Mouse (Mus musculus): ENCODE data around the gene Haghl. TPM values are rescaled to one million over a fixed set of nuclear protein-coding genes. Genes with fewer than 3 reads are reported as not detected.
"Not testable (repeated sequence)": the region's sequence is repeated elsewhere in the genome, so short reads cannot be mapped to it uniquely, and the experiment has no call there.

Haghl gene
- polyA plus RNA-seq, 1 experiment from 2014 or later = 76.4 TPM

DNA sequence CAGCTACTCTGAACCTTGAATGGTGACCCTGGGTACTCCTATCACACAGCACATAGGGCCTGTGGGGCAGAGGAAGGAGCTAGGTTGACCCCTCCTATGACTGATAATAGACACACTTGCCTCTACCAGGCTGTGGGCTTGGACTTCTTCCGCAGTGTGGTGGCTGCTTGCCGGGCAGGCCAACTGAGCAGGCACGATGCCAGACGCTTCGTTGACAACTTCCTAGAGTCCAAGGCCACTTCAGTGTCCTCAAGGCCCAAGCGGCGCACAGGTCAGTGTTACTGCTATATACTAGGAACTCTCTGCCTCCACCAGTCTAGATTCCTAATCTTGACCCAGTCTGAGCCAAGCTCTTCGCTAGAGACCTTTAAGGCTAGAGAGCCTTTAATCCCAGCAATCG is 41.6 kb downstream of the Haghl start:
- no peaks in the 10 kb centered on the region for H3K27me3 ChIP-seq (ENCODE audit: control insufficient read depth, insufficient read depth, low read length)
- ATAC-seq (ENCODE audit: low FRiP score) (no peak), DNase-seq (ENCODE audit: low spot score, missing footprints) (no peak)
- H3K4me3 ChIP-seq (ENCODE audit: low read depth, low read length) = no peak overlapping the region
- H3K9ac ChIP-seq (ENCODE audit: low read length) = no peak overlapping the region
- WGBS = 96% methylated on average over 9 of the region's 9 CpGs
- H3K36me3 ChIP-seq (ENCODE audit: control insufficient read depth, insufficient read depth, low read length) = no peaks in the 10 kb centered on the region
- no peaks in the 10 kb centered on the region for H3K9me3 ChIP-seq (ENCODE audit: control insufficient read depth, low read length)
- H3K27ac ChIP-seq (ENCODE audit: low read depth, low read length) = no peak overlapping the region
- no peak overlapping the region for H3K4me2 ChIP-seq
- H3K4me1 ChIP-seq (ENCODE audit: control insufficient read depth, insufficient read depth, low read length) = no peaks in the 10 kb centered on the region

DNA sequence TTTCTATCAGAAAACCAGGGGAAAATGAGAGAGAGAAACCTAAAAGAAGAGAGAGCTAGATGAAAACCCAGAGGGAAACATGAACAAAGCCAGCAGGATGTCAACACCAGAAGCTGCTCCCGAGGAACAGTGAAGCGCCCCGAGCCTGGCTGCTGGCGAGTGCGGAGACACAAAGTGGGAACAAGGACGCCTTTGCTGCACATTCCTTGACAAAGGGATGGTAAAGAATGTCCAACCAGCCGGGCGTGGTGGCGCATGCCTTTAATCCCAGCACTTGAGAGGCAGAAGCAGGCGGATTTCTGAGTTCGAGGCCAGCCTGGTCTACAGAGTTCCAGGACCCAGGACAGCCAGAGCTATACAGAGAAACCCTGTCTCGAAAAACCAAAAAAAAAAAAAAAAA is 44.0 kb downstream of the Haghl start:
- not testable (repeated sequence) for ATAC-seq (ENCODE audit: low FRiP score); H3K27me3 ChIP-seq (ENCODE audit: control insufficient read depth, insufficient read depth, low read length); H3K9me3 ChIP-seq (ENCODE audit: control insufficient read depth, low read length); H3K4me3 ChIP-seq (ENCODE audit: low read depth, low read length); H3K9ac ChIP-seq (ENCODE audit: low read length); H3K36me3 ChIP-seq (ENCODE audit: control insufficient read depth, insufficient read depth, low read length); H3K27ac ChIP-seq (ENCODE audit: low read depth, low read length); H3K4me1 ChIP-seq (ENCODE audit: control insufficient read depth, insufficient read depth, low read length); H3K4me2 ChIP-seq; DNase-seq (ENCODE audit: low spot score, missing footprints)
- 66% methylated on average over 12 of the region's 12 CpGs for WGBS

DNA sequence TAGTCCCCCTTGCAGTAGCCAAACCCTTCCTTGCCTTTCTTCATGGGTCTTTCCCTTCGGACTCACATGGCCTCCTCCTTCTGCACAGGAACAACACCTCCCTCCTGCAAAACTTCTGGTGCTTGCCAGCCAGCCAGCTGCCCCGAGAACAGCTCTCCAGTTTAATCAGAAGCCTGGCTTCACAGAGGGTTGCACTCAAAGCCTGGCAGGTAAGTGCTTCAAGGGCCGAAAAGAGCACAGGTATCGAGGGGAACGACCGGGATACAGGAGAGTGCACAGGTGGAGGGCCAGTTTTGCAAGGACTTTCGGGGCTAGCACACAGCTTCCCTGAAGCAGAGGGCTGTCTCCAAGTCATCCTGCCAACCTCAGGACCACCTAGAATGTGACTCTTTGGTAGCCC is 46.6 kb downstream of the Haghl start:
- Histone ChIP-seq H3K27ac (ENCODE audit: low read depth, low read length) (no peak overlapping the region), H3K27me3 (ENCODE audit: control insufficient read depth, insufficient read depth, low read length) (no peaks in the 10 kb centered on the region), H3K9me3 (ENCODE audit: control insufficient read depth, low read length) (no peaks in the 10 kb centered on the region), H3K4me2 (no peak overlapping the region), H3K4me3 (ENCODE audit: low read depth, low read length) (no peak overlapping the region), H3K4me1 (ENCODE audit: control insufficient read depth, insufficient read depth, low read length) (no peaks in the 10 kb centered on the region), H3K36me3 (ENCODE audit: control insufficient read depth, insufficient read depth, low read length) (no peaks in the 10 kb centered on the region), H3K9ac (ENCODE audit: low read length) (no peak overlapping the region)
- no peak for DNase-seq (ENCODE audit: low spot score, missing footprints)
- WGBS = 67% methylated on average over 7 of the region's 7 CpGs
- no peak for ATAC-seq (ENCODE audit: low FRiP score)

DNA sequence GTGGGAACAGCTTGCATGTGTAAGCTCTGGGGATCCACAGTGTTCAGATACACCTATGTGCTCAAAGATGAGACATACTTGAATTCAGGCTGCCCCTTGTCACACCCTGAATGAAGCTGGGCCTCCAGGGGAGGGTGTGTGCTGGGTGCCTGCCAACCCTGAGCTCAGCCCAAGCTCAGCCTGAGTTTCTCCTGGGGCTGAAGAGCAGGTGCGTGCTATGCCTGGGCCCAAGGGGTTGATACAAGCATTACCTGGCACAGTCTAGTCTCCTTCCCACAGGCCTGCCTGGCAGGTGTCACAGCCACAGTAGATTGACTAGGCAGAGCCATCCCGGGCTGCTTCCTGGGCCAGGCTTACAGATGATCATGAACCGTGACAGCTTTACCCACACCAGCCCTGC is 49.7 kb downstream of the Haghl start, which contains the start of gene Mslnl:
Gene Mslnl, plus strand, starts transcription at position 298 of the 400 bp plus-strand sequence.
- Histone ChIP-seq H3K4me1 (ENCODE audit: control insufficient read depth, insufficient read depth, low read length) (no peaks in the 10 kb centered on the region), H3K27ac (ENCODE audit: low read depth, low read length) (no peak within 1 kb of the TSS), H3K9ac (ENCODE audit: low read length) (no peak within 1 kb of the TSS), H3K4me3 (ENCODE audit: low read depth, low read length) (no peak within 1 kb of the TSS), H3K4me2 (no peak within 1 kb of the TSS), H3K9me3 (ENCODE audit: control insufficient read depth, low read length) (no peaks in the 10 kb centered on the region), H3K36me3 (ENCODE audit: control insufficient read depth, insufficient read depth, low read length) (no peaks in the 10 kb centered on the region), H3K27me3 (ENCODE audit: control insufficient read depth, insufficient read depth, low read length) (no peaks in the 10 kb centered on the region)
- no peak for DNase-seq (ENCODE audit: low spot score, missing footprints)
- ATAC-seq (ENCODE audit: low FRiP score) = no peak
- 79% methylated on average over 3 of the region's 3 CpGs for WGBS

DNA sequence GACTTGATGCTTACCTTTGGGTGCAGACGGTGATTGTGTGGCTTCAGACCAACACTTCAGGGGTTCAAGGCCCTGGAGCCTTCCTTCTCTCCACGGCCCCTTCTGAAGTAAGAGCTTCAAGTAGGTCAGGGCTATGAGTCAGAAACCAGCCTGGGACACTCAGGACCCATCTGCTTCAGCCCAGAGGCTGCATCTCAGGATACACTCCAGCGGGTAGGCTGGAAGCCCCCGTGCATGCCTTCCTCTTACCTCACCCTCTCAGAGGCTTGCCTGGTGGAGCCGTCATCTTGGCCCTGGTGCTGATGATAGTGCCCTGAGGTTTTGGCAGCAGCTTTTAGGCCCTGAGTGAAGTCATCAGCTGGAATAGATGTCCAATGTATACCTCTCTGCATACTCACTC is 50.2 kb downstream of the Haghl start:
- no peak overlapping the region for H3K9ac ChIP-seq (ENCODE audit: low read length)
- no peak overlapping the region for H3K4me3 ChIP-seq (ENCODE audit: low read depth, low read length)
- no peak overlapping the region for H3K27ac ChIP-seq (ENCODE audit: low read depth, low read length)
- H3K27me3 ChIP-seq (ENCODE audit: control insufficient read depth, insufficient read depth, low read length) = no peaks in the 10 kb centered on the region
- ATAC-seq (ENCODE audit: low FRiP score) (no peak), DNase-seq (ENCODE audit: low spot score, missing footprints) (no peak)
- 79% methylated on average over 5 of the region's 5 CpGs for WGBS
- no peak overlapping the region for H3K4me2 ChIP-seq
- H3K9me3 ChIP-seq (ENCODE audit: control insufficient read depth, low read length) = no peaks in the 10 kb centered on the region
- no peaks in the 10 kb centered on the region for H3K4me1 ChIP-seq (ENCODE audit: control insufficient read depth, insufficient read depth, low read length)
- no peaks in the 10 kb centered on the region for H3K36me3 ChIP-seq (ENCODE audit: control insufficient read depth, insufficient read depth, low read length)

DNA sequence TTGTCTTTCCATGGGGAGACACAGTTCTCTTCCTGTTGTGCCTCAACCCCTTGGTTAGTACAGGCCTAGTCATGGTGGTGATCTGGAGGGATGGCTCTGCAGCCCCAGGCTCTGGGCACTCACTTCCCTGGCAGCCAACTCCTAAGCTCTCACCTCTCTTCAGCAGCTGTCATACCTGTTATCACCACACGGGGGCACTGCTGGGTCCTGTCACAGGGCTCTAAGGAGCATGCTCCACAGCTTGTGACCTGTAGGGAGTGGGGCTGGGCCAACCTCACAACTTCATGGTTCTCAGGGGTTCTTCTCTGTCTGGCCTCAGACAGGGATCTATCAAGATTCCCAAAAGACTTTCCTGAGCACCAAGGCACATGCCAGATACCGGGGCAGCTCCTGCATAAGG is 53.4 kb downstream of the Haghl start:
- Histone ChIP-seq H3K4me3 (ENCODE audit: low read depth, low read length) (no peak overlapping the region), H3K4me1 (ENCODE audit: control insufficient read depth, insufficient read depth, low read length) (peaks cover 11% of the 10 kb centered on the region)

More for the DNA sequence above, 53.4 kb downstream of the Haghl start:
- ATAC-seq (ENCODE audit: low FRiP score) (no peak), DNase-seq (ENCODE audit: low spot score, missing footprints) (peak; percentile 99)
- Histone ChIP-seq H3K9me3 (ENCODE audit: control insufficient read depth, low read length) (no peaks in the 10 kb centered on the region), H3K27me3 (ENCODE audit: control insufficient read depth, insufficient read depth, low read length) (no peaks in the 10 kb centered on the region), H3K27ac (ENCODE audit: low read depth, low read length) (no peak overlapping the region), H3K36me3 (ENCODE audit: control insufficient read depth, insufficient read depth, low read length) (no peaks in the 10 kb centered on the region), H3K4me2 (no peak overlapping the region), H3K9ac (ENCODE audit: low read length) (no peak overlapping the region)
- WGBS = 20% methylated on average over 2 of the region's 2 CpGs

Small RNA genes lying within 50 kb of the gene (microRNA-seq; reads per million reads assigned to microRNA genes)
- gene Gm25083 (not detected), gene Mir3082 (0.57 reads per million), gene Mir6966 (not detected)

Other genes starting within 250 kb of the Haghl start
- 2.0 and 2.1 TPM in 2 replicates for gene Sox8, start 215.0 kb downstream of the Haghl start, polyA plus RNA-seq (2014; fragmentation: Nextera tagmentation; extraction: Ambion mirVana)
- gene Lmf1, start 206.6 kb downstream of the Haghl start, polyA plus RNA-seq (2014; fragmentation: Nextera tagmentation; extraction: Ambion mirVana) = 19.2 and 20.6 TPM in 2 replicates
- 0.77 and 1.3 TPM in 2 replicates for gene Gng13, start 68.5 kb downstream of the Haghl start, polyA plus RNA-seq (2014; fragmentation: Nextera tagmentation; extraction: Ambion mirVana)
- gene Chtf18, start 58.3 kb downstream of the Haghl start, polyA plus RNA-seq (2014; fragmentation: Nextera tagmentation; extraction: Ambion mirVana) = 15.0 and 17.3 TPM in 2 replicates
- gene Rpusd1, start 58.0 kb downstream of the Haghl start, polyA plus RNA-seq (2014; fragmentation: Nextera tagmentation; extraction: Ambion mirVana) = 16.0 and 19.8 TPM in 2 replicates
- not detected in 2 replicates for gene Mslnl, start 49.6 kb downstream of the Haghl start, polyA plus RNA-seq (2014; fragmentation: Nextera tagmentation; extraction: Ambion mirVana)
- not detected in 2 replicates for gene Msln, start 31.3 kb downstream of the Haghl start, polyA plus RNA-seq (2014; fragmentation: Nextera tagmentation; extraction: Ambion mirVana)
- gene Narfl, start 11.9 kb downstream of the Haghl start, polyA plus RNA-seq (2014; fragmentation: Nextera tagmentation; extraction: Ambion mirVana) = 22.2 and 23.4 TPM in 2 replicates
- gene Ccdc78, start 907 bp upstream of the Haghl start, polyA plus RNA-seq (2014; fragmentation: Nextera tagmentation; extraction: Ambion mirVana) = 0.11 and 0.34 TPM in 2 replicates
- gene Fam173a, start 7.2 kb upstream of the Haghl start, polyA plus RNA-seq (2014; fragmentation: Nextera tagmentation; extraction: Ambion mirVana) = 69.1 and 71.4 TPM in 2 replicates
- not detected in 2 replicates for gene AC134908.4, start 10.0 kb upstream of the Haghl start, polyA plus RNA-seq (2014; fragmentation: Nextera tagmentation; extraction: Ambion mirVana)
- 21.3 and 32.1 TPM in 2 replicates for gene Metrn, start 11.5 kb upstream of the Haghl start, polyA plus RNA-seq (2014; fragmentation: Nextera tagmentation; extraction: Ambion mirVana)
- gene Fbxl16, start 23.4 kb upstream of the Haghl start, polyA plus RNA-seq (2014; fragmentation: Nextera tagmentation; extraction: Ambion mirVana) = 11.2 and 12.0 TPM in 2 replicates
- 23.7 and 27.4 TPM in 2 replicates for gene Wdr24, start 38.0 kb upstream of the Haghl start, polyA plus RNA-seq (2014; fragmentation: Nextera tagmentation; extraction: Ambion mirVana)
- 50.3 and 54.1 TPM in 2 replicates for gene Jmjd8, start 43.2 kb upstream of the Haghl start, polyA plus RNA-seq (2014; fragmentation: Nextera tagmentation; extraction: Ambion mirVana)
- 280 and 296 TPM in 2 replicates for gene Stub1, start 47.7 kb upstream of the Haghl start, polyA plus RNA-seq (2014; fragmentation: Nextera tagmentation; extraction: Ambion mirVana)
- gene Rhbdl1, start 51.6 kb upstream of the Haghl start, polyA plus RNA-seq (2014; fragmentation: Nextera tagmentation; extraction: Ambion mirVana) = 2.3 and 3.2 TPM in 2 replicates
- gene Gm20683, start 56.1 kb upstream of the Haghl start, polyA plus RNA-seq (2014; fragmentation: Nextera tagmentation; extraction: Ambion mirVana) = 0.63 and 1.2 TPM in 2 replicates
- gene Rhot2, start 59.2 kb upstream of the Haghl start, polyA plus RNA-seq (2014; fragmentation: Nextera tagmentation; extraction: Ambion mirVana) = 7.0 and 8.7 TPM in 2 replicates
- gene Wdr90, start 75.8 kb upstream of the Haghl start, polyA plus RNA-seq (2014; fragmentation: Nextera tagmentation; extraction: Ambion mirVana) = 15.7 and 17.8 TPM in 2 replicates
- gene Mcrip2, start 83.1 kb upstream of the Haghl start, polyA plus RNA-seq (2014; fragmentation: Nextera tagmentation; extraction: Ambion mirVana) = 6.1 and 7.0 TPM in 2 replicates
- gene Mettl26, start 89.4 kb upstream of the Haghl start, polyA plus RNA-seq (2014; fragmentation: Nextera tagmentation; extraction: Ambion mirVana) = 57.1 and 60.1 TPM in 2 replicates
- gene Wfikkn1, start 95.2 kb upstream of the Haghl start, polyA plus RNA-seq (2014; fragmentation: Nextera tagmentation; extraction: Ambion mirVana) = 0.91 and 1.1 TPM in 2 replicates
- 15.0 and 15.9 TPM in 2 replicates for gene Rab40c, start 134.1 kb upstream of the Haghl start, polyA plus RNA-seq (2014; fragmentation: Nextera tagmentation; extraction: Ambion mirVana)
- gene Pigq, start 159.3 kb upstream of the Haghl start, polyA plus RNA-seq (2014; fragmentation: Nextera tagmentation; extraction: Ambion mirVana) = 47.2 and 50.9 TPM in 2 replicates
- 0.37 TPM in 1 of 2 replicates, not detected in the other for gene Nhlrc4, start 159.3 kb upstream of the Haghl start, polyA plus RNA-seq (2014; fragmentation: Nextera tagmentation; extraction: Ambion mirVana)
- gene A930017K11Rik, start 166.9 kb upstream of the Haghl start, polyA plus RNA-seq (2014; fragmentation: Nextera tagmentation; extraction: Ambion mirVana) = not detected in 2 replicates
- gene Capn15, start 200.1 kb upstream of the Haghl start, polyA plus RNA-seq (2014; fragmentation: Nextera tagmentation; extraction: Ambion mirVana) = 19.0 and 21.5 TPM in 2 replicates